Mouse (Mus musculus) embryo, embryonic 9.5 days (tissue): ENCODE results near the gene Ecel1.
A peak's percentile ranks its signal among the peaks of the same experiment; 100 is the strongest.

Source experiments
- DNase-seq: peaks from one replicate; pipeline ENCODE4 v3.0.0-alpha.2; 2017; ENCODE audit errors: extremely low spot score

Gene Ecel1

GRCm38 (mm10) chr1:87156199-87156587 is at the start of gene Ecel1:
TSS of gene Ecel1 (minus strand) at chr1:87156521.
- DNase-seq, result no peak

DNA sequence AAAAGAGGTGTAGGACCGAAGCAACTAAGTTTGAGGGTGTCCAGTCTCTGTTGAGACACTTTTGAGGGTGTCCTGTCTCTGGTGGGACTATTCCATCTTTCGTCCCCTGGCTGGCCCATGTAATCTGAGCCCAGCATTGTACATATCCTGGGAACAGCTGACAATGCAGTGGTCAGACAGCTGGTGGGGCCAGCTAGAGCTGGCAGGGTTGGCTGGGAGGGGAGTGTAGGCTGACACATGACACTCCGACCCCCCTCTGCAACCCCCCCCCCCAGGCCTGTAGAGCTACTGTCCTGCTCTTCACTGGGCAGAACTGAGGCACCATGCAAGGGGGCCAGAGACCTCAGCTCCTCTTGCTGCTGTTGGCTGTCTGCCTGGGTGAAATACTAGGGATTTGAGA is 49.2 kb upstream of the Ecel1 start:
- peak; percentile 8 for DNase-seq

DNA sequence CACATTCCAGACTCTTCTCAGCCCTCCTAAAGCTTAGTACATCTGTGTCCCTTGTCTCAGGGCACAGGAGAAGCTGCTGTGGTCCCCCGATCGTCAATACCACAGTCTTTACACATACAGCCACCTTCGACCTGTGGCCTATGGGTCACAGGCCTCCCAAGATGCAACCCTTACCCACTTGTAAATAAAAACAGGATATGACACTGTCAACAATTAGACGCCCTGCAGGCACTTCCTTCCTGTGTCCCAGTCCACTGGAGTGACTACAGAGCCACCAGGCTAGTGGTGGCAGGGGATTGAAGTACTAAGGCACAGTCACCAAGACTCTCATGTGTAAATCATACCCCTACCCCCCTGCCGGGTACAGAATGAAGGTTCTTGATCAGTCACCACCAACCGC is 48.7 kb upstream of the Ecel1 start:
- DNase-seq, result no peak

DNA sequence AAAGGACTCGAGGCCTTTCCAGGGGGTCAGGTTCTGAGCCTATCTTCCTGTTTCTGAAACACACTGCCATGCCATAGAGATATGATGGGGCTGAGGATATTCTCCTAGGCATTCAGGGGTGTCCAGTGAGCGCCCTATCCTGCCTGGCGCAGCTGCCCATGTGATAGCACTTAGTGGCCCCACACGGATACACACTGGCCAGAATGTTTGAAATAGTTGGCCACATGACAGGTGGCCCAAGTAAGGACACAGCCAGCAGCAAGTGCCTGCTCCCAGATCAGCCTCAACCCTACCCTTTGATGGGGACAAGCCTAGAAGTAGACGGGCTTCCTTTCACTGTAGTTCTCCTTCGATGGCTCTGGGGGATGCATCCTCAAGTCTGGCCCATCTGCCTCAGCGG is 48.1 kb upstream of the Ecel1 start, which contains the start of gene Chrng:
Chrng (plus strand) TSS at position 193 of the 400 bp plus-strand sequence.
- DNase-seq, result no peak

DNA sequence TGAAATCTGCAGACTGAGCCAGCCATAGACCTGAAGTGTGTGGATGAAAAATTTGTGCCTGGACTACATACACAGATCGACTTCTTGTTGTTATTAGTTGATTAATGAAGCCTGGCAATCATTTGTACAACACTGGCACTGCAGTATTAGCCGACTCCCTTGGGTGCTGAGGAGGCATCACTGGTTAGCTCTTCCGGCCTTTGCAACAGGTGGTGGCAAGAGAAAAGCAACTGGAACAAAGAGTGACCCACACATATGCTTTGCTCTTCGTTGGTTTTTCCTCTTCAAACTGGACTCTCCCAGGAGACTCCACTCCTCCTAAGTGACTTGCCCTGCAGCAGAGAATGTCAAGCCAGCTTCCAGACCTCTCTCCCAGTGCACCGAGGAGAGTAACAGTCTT is 47.5 kb upstream of the Ecel1 start:
- no peak for DNase-seq

- no peak for DNase-seq
Observed at GRCm38 (mm10) chr1:87201848-87202247, 45.5 kb upstream of the Ecel1 start.

GRCm38 (mm10) chr1:87200811-87201210 is 44.5 kb upstream of the Ecel1 start:
- no peak for DNase-seq

DNA sequence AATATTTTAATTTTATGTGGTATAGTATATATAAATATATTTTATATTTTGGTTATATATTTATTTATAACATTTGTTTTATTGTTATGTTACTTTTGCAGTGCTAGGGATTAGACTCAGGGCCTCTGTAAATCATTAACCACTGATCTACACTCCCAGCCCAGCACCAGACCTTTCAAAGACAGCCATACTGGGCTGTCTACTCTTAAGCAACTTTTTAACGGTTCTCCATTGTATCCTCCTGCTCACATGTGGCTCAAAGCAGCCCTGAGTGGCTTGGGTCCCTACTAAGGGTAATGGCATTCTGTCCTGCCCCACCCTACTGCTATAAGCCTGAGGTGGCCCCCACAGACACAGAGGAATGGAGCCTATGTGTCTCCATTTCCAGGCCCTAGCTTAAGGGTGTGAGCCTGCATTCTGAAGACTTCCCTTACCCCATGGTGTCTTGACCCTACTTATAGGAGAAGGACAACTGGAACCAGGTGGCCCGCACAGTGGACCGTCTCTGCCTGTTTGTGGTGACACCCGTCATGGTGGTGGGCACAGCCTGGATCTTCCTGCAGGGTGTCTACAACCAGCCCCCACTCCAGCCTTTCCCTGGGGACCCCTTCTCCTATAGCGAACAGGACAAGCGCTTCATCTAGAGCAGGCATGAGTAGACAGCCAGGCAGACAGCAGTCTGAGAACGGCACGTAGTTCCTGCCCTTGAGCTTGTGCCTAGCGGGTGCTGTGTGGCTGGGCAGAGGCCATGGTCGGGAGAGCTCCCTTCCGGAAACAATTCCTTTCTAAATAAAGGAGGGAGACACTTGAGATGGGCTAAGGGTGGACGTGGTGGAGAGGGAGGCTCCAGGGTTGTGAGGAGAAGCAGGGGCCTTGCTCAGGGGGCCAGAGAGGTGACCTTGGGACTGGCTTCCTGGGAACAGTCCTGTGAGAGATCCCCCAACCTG is 42.1 kb upstream of the Ecel1 start:
- DNase-seq, result no peak

DNA sequence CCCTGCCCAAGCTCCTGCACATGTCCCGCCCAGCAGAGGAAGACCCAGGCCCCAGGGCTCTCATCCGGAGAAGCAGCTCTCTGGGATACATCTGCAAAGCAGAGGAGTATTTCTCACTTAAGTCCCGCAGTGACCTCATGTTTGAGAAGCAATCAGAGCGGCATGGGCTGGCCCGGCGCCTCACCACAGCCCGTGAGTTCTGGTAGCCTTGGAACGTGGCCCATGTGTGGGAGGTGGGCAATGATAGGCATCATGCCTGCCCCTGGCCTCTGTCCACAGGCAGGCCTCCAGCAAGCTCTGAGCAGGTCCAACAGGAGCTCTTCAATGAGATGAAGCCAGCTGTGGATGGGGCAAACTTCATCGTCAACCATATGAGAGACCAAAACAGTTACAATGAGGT is 41.0 kb upstream of the Ecel1 start:
- DNase-seq, result no peak

DNA sequence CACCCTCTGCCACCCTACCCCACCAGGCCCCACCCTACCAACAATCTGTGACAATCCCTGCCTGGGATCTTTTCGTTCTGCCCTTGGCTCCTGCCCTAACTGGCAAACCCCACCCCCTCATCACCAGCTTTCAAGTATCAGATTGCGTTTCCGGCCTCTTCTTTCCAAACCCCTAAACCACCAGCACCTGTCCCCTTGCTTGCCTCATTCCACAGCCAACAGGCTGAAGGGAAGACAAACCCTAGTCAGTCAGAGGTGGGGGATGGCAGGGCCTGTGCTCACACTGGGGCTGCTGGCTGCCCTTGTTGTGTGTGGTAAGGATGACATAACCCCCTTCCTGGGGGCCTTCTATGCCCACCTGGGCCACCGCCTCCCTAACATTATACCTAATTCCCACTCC is 34.1 kb upstream of the Ecel1 start, which contains the start of gene Chrnd:
Chrnd (plus strand) TSS at position 179 of the 400 bp plus-strand sequence.
- DNase-seq, result no peak

DNA sequence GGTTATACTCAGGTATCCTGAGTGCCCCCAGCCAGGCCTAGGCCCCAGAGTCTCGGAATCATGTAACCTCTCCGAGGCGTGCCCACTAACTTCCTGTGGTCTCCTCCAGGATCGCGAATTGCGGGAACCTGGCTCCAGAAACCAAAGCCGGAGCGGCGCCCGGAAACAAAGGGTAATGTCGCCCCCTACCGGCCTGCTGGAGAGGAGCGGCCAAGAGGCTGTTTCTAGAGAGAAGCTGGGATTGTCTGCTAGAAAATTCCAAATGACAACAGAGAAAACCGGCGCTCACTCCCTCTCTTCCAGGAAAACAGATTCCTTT is 30.7 kb upstream of the Ecel1 start:
- DNase-seq, result peak; percentile 87

DNA sequence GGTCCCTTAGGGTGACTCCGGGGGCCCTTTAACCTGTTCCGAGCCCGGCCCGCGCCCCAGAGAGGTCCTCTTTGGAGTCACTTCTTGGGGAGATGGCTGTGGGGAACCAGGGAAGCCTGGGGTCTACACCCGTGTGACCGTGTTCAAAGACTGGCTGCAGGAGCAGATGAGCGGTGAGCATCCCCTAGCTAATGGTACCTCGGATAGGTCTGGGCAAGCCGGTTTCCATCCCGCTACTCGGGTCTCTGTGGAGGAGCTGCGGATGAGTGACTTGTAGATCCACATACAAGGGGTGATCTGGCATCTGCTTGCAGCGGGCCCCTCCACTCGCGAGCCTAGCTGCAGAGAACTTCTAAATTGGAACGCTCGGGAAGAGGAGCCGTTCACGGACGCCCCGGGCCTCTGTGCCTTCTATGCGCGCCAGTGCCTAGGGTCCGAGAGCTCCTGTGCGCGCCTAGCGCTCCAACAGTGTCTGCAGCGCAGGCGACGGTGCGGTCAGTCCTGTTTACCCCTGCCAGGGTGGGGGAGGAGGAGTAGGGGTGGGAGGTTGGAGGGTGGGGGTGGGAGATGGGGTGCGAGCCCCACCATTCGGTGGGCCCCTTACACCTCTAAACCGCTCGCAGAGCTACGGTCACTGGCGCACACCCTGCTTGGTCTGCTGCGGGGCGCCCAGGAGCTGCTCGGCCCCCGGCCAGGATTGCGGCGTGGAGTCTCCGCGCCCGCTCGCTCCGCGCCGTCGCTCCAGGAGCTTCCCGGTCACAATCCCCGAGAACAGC is 30.1 kb upstream of the Ecel1 start:
- DNase-seq, result no peak

GRCm38 (mm10) chr1:87185526-87185925 is 29.2 kb upstream of the Ecel1 start:
- no peak for DNase-seq

GRCm38 (mm10) chr1:87184751-87185139 is 28.4 kb upstream of the Ecel1 start:
- peak; percentile 34 for DNase-seq

GRCm38 (mm10) chr1:87183998-87184750 is 27.9 kb upstream of the Ecel1 start:
- DNase-seq, result no peak

GRCm38 (mm10) chr1:87183013-87183412 is 26.7 kb upstream of the Ecel1 start, which contains the start of gene Prss56:
TSS of gene Prss56 (plus strand) at chr1:87183313.
- DNase-seq, result no peak

DNA sequence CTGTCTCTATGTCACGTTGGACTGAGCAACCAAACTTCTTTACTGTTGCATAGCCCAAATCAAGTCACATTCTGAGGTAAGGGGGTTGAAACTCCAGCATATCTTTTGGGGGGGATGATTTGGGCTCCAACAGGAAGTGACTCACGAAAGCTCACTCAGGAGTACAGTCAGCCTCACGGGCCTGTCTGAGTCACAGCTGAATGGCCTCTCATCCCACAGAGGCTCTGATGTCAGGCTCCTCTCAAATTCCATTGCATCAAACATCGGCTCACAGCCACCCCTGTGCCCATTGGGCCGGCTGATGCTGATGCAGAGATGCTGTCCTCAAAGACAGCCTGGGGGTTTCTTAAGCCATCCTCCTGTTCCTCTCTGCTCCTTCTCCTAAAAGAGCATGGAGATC is 24.6 kb upstream of the Ecel1 start:
- DNase-seq, result no peak

- DNase-seq, result peak; percentile 56
Observed at GRCm38 (mm10) chr1:87175852-87176292, 19.6 kb upstream of the Ecel1 start.

DNA sequence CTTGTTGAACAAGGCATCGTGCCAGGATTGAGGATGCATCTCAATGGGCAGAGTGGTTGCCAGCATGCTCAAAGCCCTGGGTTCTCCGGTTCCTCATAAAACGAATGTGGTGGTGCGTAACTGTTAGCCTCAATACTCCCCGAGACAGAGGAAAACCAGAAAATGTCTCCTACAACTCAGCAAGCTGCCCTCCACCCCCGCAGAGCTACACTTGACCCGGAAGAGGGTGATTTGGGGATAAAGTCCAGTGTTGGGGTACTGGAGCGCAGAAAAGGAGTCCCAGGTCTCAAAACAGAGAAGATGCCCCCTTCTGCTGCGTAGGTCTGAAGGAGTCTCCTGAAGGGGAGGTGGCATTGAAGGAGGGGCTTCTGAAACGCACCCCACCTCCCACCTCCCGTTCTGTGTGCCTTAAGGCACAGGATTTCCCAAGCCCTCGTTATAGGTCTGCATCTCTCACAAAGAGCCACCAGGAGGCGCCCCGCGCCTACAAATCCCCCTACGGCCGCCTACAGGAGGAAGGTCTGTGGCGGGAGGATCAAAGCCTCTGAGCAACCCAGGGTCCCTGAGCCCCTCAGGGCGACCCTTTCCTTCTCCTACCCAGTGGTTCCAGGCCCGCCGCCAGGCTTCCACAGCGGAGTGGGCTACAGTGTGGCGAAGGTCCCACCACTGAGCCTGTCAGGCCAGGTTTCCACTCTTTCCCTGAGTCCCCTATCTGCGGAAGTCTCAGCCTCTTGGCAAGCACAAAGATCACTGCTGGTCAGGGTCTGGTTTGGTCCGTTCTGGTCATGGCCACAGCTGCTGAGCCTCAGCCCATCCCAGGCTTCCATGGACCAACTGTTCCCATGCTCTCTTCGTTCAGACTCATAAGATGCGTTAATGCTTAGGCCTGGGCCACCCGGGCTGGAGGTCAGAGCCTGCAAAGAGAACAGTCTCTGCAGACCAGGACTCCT is 18.0 kb upstream of the Ecel1 start:
- peak; percentile 80 for DNase-seq

GRCm38 (mm10) chr1:87172316-87172715 is 16.0 kb upstream of the Ecel1 start:
- no peak for DNase-seq

DNA sequence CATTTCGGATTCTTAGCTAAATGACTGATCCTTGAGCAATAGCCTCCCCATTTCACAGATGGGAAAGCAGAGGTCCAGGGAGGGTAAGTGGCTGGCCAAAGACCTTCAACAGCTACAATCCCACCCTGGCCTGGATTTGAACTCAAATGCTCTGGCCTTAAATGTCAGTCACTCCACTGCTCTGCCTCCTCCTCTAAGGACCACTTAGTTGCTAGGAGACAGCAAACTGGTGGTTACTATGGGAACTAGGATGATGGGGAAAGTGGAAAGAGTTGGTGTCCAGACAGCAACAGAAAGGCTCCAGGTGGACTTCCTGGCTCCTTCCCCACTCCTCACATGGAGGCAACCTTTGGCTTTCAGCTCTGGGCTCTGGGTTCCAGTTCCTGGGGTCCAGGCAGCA is 15.0 kb upstream of the Ecel1 start:
- DNase-seq, result no peak
